Mouse (Mus musculus) hindbrain, postnatal 0 days (tissue): ENCODE measurements around the gene Fiz1. TPM values are rescaled to one million over a fixed set of nuclear protein-coding genes. Genes with fewer than 3 reads are reported as not detected.
A peak's percentile ranks its signal among the peaks of the same experiment; 100 is the strongest.

ENCODE experiments used
- ATAC-seq: fragments of 200-750 bp; cut with Nextera tagmentation; 2 replicates; pipeline ENCODE4 v1.8.0; 2017; ENCODE audit warnings: mild to moderate bottlenecking, moderate TSS enrichment, moderate library complexity
- DNase-seq: peaks from one replicate; pipeline ENCODE4 v3.0.0-alpha.2; 2015; ENCODE audit warnings: low spot score
- H3K27ac ChIP-seq: fragments of 300-500 bp; sonication (generic); 2 replicates; pipeline ENCODE4 v1.5.1; 2014; ENCODE audit warnings: mild to moderate bottlenecking
- H3K27me3 ChIP-seq: fragments of 300-500 bp; sonication (generic); 2 replicates; pipeline ENCODE4 v1.6.1; 2014; ENCODE audit warnings: low read length, mixed read lengths; ENCODE audit not compliant: insufficient read depth
- H3K36me3 ChIP-seq: fragments of 300-500 bp; sonication (generic); 2 replicates; pipeline ENCODE4 v1.6.1; 2014; ENCODE audit warnings: low read length, mixed read lengths; ENCODE audit not compliant: insufficient read depth
- H3K4me1 ChIP-seq: fragments of 300-500 bp; sonication (generic); 2 replicates; pipeline ENCODE4 v1.6.1; 2014; ENCODE audit warnings: antibody characterized with exemption, low read length, mixed read lengths; ENCODE audit not compliant: insufficient read depth
- H3K4me2 ChIP-seq: fragments of 300-500 bp; sonication (generic); 2 replicates; pipeline ENCODE4 v1.6.1; 2014; ENCODE audit warnings: low read depth, mild to moderate bottlenecking, low read length, moderate library complexity, mixed read lengths
- H3K4me3 ChIP-seq: fragments of 300-500 bp; sonication (generic); 2 replicates; pipeline ENCODE4 v1.5.1; 2014; ENCODE audit warnings: low read length
- H3K9ac ChIP-seq: fragments of 300-500 bp; sonication (generic); replicated peaks from 2 replicates; pipeline ENCODE4 v1.6.1; 2014; ENCODE audit warnings: mild to moderate bottlenecking, low read length, moderate library complexity, mixed read lengths
- H3K9me3 ChIP-seq: fragments of 300-500 bp; sonication (generic); 2 replicates; pipeline ENCODE4 v1.6.1; 2016; ENCODE audit warnings: low read length, mixed read lengths
- CTCF ChIP-seq: IDR thresholded peaks from 2 replicates; pipeline ENCODE4 v1.5.1; 2016; ENCODE audit warnings: antibody characterized with exemption, control low read depth, low read depth
- WGBS: fragments of 180-500 bp; shearing (Covaris S2); extraction: QIAGEN DNeasy Blood & Tissue Kit; methylation state at CpG from one replicate; pipeline ENCODE4 v1.1.7; 2014; 5-methylcytosine and 5-hydroxymethylcytosine counted together
- polyA plus RNA-seq: library from polyadenylated mRNA; unstranded; fragments of >200 nt; fragmentation: Nextera tagmentation; extraction: Ambion mirVana; gene quantifications from 2 replicates; pipeline ENCODE4 v1.2.1, GENCODE M21; 2015
- total RNA-seq: library from RNA; depleted of rRNA; stranded (reverse); fragments of >200 nt; gene quantifications from 2 replicates; pipeline ENCODE4 v1.2.3, GENCODE M21; 2014

Fiz1 gene
- total and polyA plus RNA-seq, 2 experiments from 2014 or later = 29.1 to 44.0 TPM

- 0 out of 2 replicates have a peak, but pooled peaks cover 11% of the 10 kb centered on the region for H3K27me3 ChIP-seq
- no peak overlapping the region for H3K4me2 ChIP-seq
- H3K27ac ChIP-seq = peak overlapping the region; percentile 99
- no peak overlapping the region for H3K4me3 ChIP-seq
- no peaks in the 10 kb centered on the region for H3K36me3 ChIP-seq
- no peak for DNase-seq
- ATAC-seq = no peak
- TF ChIP-seq CTCF = no peak
- WGBS = 91% methylated on average over 12 of the region's 12 CpGs
- no peak overlapping the region for H3K9ac ChIP-seq
- H3K9me3 ChIP-seq = no peaks in the 10 kb centered on the region
- peaks cover 34% of the 10 kb centered on the region for H3K4me1 ChIP-seq
Observed at GRCm38 (mm10) chr7:5059421-5059820, 44.9 kb upstream of the Fiz1 start.

GRCm38 (mm10) chr7:5058631-5059030 lies 44.1 kb upstream of the Fiz1 start:
- Histone ChIP-seq H3K9me3 (no peaks in the 10 kb centered on the region), H3K9ac (no peak overlapping the region), H3K4me3 (no peak overlapping the region), H3K4me2 (no peak overlapping the region), H3K27ac (no peak overlapping the region), H3K4me1 (peaks cover 29% of the 10 kb centered on the region), H3K36me3 (no peaks in the 10 kb centered on the region), H3K27me3 (0 out of 2 replicates have a peak, but pooled peaks cover 11% of the 10 kb centered on the region)
- WGBS = 96% methylated on average over 1 of the region's 1 CpGs
- no peak for DNase-seq
- TF ChIP-seq CTCF = no peak
- no peak for ATAC-seq

- no peaks in the 10 kb centered on the region for H3K9me3 ChIP-seq
- H3K4me2 ChIP-seq = peak overlapping the region; percentile 71
- 25% methylated on average over 11 of the region's 11 CpGs for WGBS
- peak; percentile 33 for TF ChIP-seq CTCF
- peaks cover 11% of the 10 kb centered on the region; the same call in 1 of the 2 replicates for H3K27me3 ChIP-seq
- no peak for DNase-seq
- no peak for ATAC-seq
- peak overlapping the region; percentile 56; the same call in 1 of the 2 replicates for H3K9ac ChIP-seq
- no peaks in the 10 kb centered on the region for H3K36me3 ChIP-seq
- H3K27ac ChIP-seq = no peak overlapping the region
- H3K4me3 ChIP-seq = peak overlapping the region; percentile 49
- peaks cover 32% of the 10 kb centered on the region for H3K4me1 ChIP-seq
Observed at GRCm38 (mm10) chr7:5057804-5058203, 43.3 kb upstream of the Fiz1 start.

DNA sequence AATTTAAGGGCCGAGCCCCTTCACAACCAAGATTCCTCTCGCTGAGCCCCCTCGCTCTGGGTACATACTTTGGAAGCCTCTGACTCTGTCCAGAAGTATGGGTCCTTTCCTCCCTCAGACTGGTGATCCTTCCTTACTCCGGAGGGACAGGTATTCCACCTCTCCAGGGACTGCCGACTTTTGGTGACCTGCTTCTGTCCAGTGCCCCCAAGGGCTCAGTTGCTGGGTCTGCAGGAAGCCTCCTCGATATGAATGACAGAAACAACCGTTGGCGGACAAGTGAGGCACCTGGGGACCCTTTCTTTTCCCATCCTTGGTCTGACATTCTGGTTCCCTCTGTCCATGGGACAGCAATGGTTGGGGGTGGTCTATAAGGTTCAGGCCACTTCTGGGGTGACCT lies 42.9 kb upstream of the Fiz1 start:
- H3K9ac ChIP-seq = peak overlapping the region; percentile 56
- ATAC-seq (no peak), DNase-seq (no peak)
- WGBS = 30% methylated on average over 8 of the region's 8 CpGs
- TF ChIP-seq CTCF = no peak
- H3K9me3 ChIP-seq = no peaks in the 10 kb centered on the region
- peak overlapping the region; percentile 71 for H3K4me2 ChIP-seq
- H3K36me3 ChIP-seq = no peaks in the 10 kb centered on the region
- H3K4me1 ChIP-seq = peaks cover 34% of the 10 kb centered on the region
- peak overlapping the region; percentile 49 for H3K4me3 ChIP-seq
- H3K27ac ChIP-seq = peak overlapping the region; percentile 73; the same call in 1 of the 2 replicates
- peaks cover 11% of the 10 kb centered on the region; the same call in 1 of the 2 replicates for H3K27me3 ChIP-seq

DNA sequence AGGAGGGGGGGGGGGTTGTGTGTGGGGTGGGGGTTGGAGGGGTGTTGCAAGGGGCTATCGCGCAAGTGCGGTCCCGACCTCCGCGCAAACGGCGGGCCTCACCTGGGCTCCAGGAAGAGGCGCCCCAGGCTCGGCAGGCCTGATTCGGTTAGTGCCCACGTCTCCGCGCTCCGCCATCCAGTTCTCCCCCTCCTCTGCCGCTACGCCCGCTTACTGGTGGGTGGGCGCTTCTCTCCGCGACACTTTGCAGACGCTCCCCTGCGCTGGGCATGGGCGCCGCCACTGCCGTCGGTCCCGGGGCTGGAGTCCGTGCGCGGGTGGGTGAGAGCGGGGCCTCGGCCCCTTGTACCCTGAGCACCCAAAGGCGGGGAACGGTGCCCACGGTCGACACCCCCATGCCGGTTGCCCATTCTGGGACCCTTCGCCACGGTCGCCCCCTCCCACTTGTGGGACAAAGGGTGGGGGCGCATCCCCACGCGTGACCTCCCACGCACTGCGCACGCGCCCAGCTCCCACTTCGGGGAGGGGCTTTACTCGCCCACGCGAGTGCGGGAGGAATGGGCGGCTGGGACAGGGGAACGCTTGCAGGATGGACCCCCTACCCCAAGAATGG lies 42.3 kb upstream of the Fiz1 start:
- H3K4me3 ChIP-seq = peak overlapping the region; percentile 49
- H3K4me1 ChIP-seq = peaks cover 34% of the 10 kb centered on the region
- H3K9me3 ChIP-seq = no peaks in the 10 kb centered on the region
- H3K9ac ChIP-seq = peak overlapping the region; percentile 56
- peak; percentile 16 for ATAC-seq
- H3K4me2 ChIP-seq = peak overlapping the region; percentile 71
- H3K27ac ChIP-seq = peak overlapping the region; percentile 73
- 2% methylated on average over 55 of the region's 55 CpGs for WGBS
- no peaks in the 10 kb centered on the region for H3K36me3 ChIP-seq
- no peak for TF ChIP-seq CTCF
- peak; percentile 80 for DNase-seq
- peaks cover 11% of the 10 kb centered on the region; the same call in 1 of the 2 replicates for H3K27me3 ChIP-seq

GRCm38 (mm10) chr7:5053456-5054179 lies 39.1 kb upstream of the Fiz1 start:
- 10% methylated on average over 32 of the region's 32 CpGs for WGBS
- Histone ChIP-seq H3K27ac (peak overlapping the region; percentile 49), H3K36me3 (no peaks in the 10 kb centered on the region), H3K9me3 (no peaks in the 10 kb centered on the region), H3K4me1 (peaks cover 38% of the 10 kb centered on the region), H3K4me3 (peak overlapping the region; percentile 80), H3K9ac (peak overlapping the region; percentile 88), H3K4me2 (peak overlapping the region; percentile 90), H3K27me3 (peaks cover 11% of the 10 kb centered on the region; the same call in 1 of the 2 replicates)
- TF ChIP-seq CTCF = no peak
- DNase-seq = peak; percentile 60
- no peak for ATAC-seq

DNA sequence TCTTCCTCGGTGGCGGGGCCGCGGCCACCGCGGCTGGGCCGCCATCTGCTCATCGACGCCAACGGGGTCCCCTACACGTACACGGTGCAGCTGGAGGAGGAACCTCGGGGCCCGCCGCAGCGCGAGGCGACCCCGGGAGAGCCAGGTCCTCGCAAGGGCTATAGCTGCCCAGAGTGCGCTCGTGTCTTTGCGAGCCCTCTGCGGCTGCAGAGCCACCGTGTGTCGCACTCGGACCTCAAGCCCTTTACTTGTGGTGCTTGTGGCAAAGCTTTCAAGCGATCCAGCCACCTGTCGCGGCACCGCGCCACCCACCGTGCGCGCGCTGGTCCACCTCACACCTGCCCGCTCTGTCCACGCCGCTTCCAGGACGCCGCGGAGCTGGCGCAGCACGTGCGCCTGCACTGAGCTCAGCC lies 38.4 kb upstream of the Fiz1 start:
- no peak for ATAC-seq
- WGBS = 4% methylated on average over 45 of the region's 45 CpGs
- no peaks in the 10 kb centered on the region for H3K36me3 ChIP-seq
- H3K9me3 ChIP-seq = no peaks in the 10 kb centered on the region
- peaks cover 32% of the 10 kb centered on the region for H3K4me1 ChIP-seq
- H3K9ac ChIP-seq = peak overlapping the region; percentile 88
- peaks cover 11% of the 10 kb centered on the region; the same call in 1 of the 2 replicates for H3K27me3 ChIP-seq
- TF ChIP-seq CTCF = no peak
- H3K27ac ChIP-seq = peak overlapping the region; percentile 94
- no peak for DNase-seq
- H3K4me2 ChIP-seq = peak overlapping the region; percentile 90
- H3K4me3 ChIP-seq = peak overlapping the region; percentile 80
